Mouse (Mus musculus): ENCODE data around the gene Msl1. TPM values are rescaled to one million over a fixed set of nuclear protein-coding genes. Genes with fewer than 3 reads are reported as not detected.

Msl1 gene
- polyA plus RNA-seq, 1 experiment from 2014 or later, result 22.9 TPM

- Histone ChIP-seq H3K27ac (0 out of 2 replicates have a peak overlapping the region, but pooled peaks have one; percentile 83), H3K4me3 (peak overlapping the region; percentile 34; the same call in 1 of the 2 replicates), H3K36me3 (replicated peaks) (no peaks in the 10 kb centered on the region), H3K9me3 (no peaks in the 10 kb centered on the region), H3K27me3 (ENCODE audit: poor library complexity, severe bottlenecking) (peaks cover 20% of the 10 kb centered on the region), H3K4me1 (peaks cover 74% of the 10 kb centered on the region)
- 34% methylated on average over 7 of the region's 7 CpGs for WGBS
- DNase-seq (ENCODE audit: extremely low spot score, low spot score), result no peak
Measured at GRCm38 (mm10) chr11:98787229-98787628, 8.1 kb upstream of the Msl1 start.

- Histone ChIP-seq H3K4me3 (no peak overlapping the region), H3K9me3 (no peaks in the 10 kb centered on the region), H3K36me3 (replicated peaks) (no peaks in the 10 kb centered on the region), H3K27ac (no peak overlapping the region), H3K4me1 (peaks cover 74% of the 10 kb centered on the region), H3K27me3 (ENCODE audit: poor library complexity, severe bottlenecking) (peaks cover 20% of the 10 kb centered on the region)
- no peak for DNase-seq (ENCODE audit: extremely low spot score, low spot score)
- 79% methylated on average over 1 of the region's 1 CpGs for WGBS
Measured at GRCm38 (mm10) chr11:98787691-98788090, 7.6 kb upstream of the Msl1 start.

- Histone ChIP-seq H3K27ac (peak overlapping the region; percentile 86), H3K36me3 (replicated peaks) (no peaks in the 10 kb centered on the region), H3K9me3 (no peaks in the 10 kb centered on the region), H3K4me3 (peak overlapping the region; percentile 61; the same call in 1 of the 2 replicates), H3K4me1 (peaks cover 74% of the 10 kb centered on the region), H3K27me3 (ENCODE audit: poor library complexity, severe bottlenecking) (peaks cover 20% of the 10 kb centered on the region)
- no peak for DNase-seq (ENCODE audit: extremely low spot score, low spot score)
- WGBS, result 94% methylated on average over 5 of the region's 5 CpGs
Measured at GRCm38 (mm10) chr11:98788139-98788538, 7.2 kb upstream of the Msl1 start.

GRCm38 (mm10) chr11:98788550-98789218 lies 6.6 kb upstream of the Msl1 start:
- Histone ChIP-seq H3K9me3 (no peaks in the 10 kb centered on the region), H3K4me3 (peak overlapping the region; percentile 61), H3K27me3 (ENCODE audit: poor library complexity, severe bottlenecking) (peaks cover 19% of the 10 kb centered on the region), H3K4me1 (peaks cover 74% of the 10 kb centered on the region), H3K36me3 (replicated peaks) (no peaks in the 10 kb centered on the region), H3K27ac (peak overlapping the region; percentile 86)
- peak; percentile 90 for DNase-seq (ENCODE audit: extremely low spot score, low spot score)
- 15% methylated on average over 18 of the region's 18 CpGs for WGBS

- DNase-seq (ENCODE audit: extremely low spot score, low spot score), result no peak
- Histone ChIP-seq H3K36me3 (replicated peaks) (no peaks in the 10 kb centered on the region), H3K27ac (peak overlapping the region; percentile 86), H3K27me3 (ENCODE audit: poor library complexity, severe bottlenecking) (peaks cover 13% of the 10 kb centered on the region), H3K4me1 (peaks cover 74% of the 10 kb centered on the region), H3K4me3 (peak overlapping the region; percentile 61), H3K9me3 (no peaks in the 10 kb centered on the region)
- 2% methylated on average over 25 of the region's 25 CpGs for WGBS
Measured at GRCm38 (mm10) chr11:98789219-98789807, 6.0 kb upstream of the Msl1 start.

- Histone ChIP-seq H3K27ac (peak overlapping the region; percentile 86; the same call in 1 of the 2 replicates), H3K9me3 (no peaks in the 10 kb centered on the region), H3K4me1 (peaks cover 72% of the 10 kb centered on the region), H3K27me3 (ENCODE audit: poor library complexity, severe bottlenecking) (peaks cover 8% of the 10 kb centered on the region), H3K36me3 (replicated peaks) (no peaks in the 10 kb centered on the region), H3K4me3 (peak overlapping the region; percentile 61)
- DNase-seq (ENCODE audit: extremely low spot score, low spot score), result no peak
- 37% methylated on average over 5 of the region's 5 CpGs for WGBS
Measured at GRCm38 (mm10) chr11:98789824-98790223, 5.5 kb upstream of the Msl1 start.

- peaks cover 63% of the 10 kb centered on the region for H3K4me1 ChIP-seq
Measured at GRCm38 (mm10) chr11:98790631-98791205, 4.6 kb upstream of the Msl1 start.

GRCm38 (mm10) chr11:98791448-98791847 lies 3.9 kb upstream of the Msl1 start:
- 79% methylated on average over 1 of the region's 1 CpGs for WGBS
- DNase-seq (ENCODE audit: extremely low spot score, low spot score), result no peak
- Histone ChIP-seq H3K4me3 (no peak overlapping the region), H3K4me1 (peaks cover 60% of the 10 kb centered on the region), H3K36me3 (replicated peaks) (no peaks in the 10 kb centered on the region), H3K9me3 (no peaks in the 10 kb centered on the region), H3K27ac (no peak overlapping the region), H3K27me3 (ENCODE audit: poor library complexity, severe bottlenecking) (no peaks in the 10 kb centered on the region)

More at GRCm38 (mm10) chr11:98790631-98791205, 4.6 kb upstream of the Msl1 start:
- no peak for DNase-seq (ENCODE audit: extremely low spot score, low spot score)
- H3K9me3 ChIP-seq, result no peaks in the 10 kb centered on the region
- no peaks in the 10 kb centered on the region for H3K36me3 ChIP-seq (replicated peaks)
- WGBS, result 88% methylated on average over 5 of the region's 5 CpGs
- no peak overlapping the region for H3K4me3 ChIP-seq
- H3K27me3 ChIP-seq (ENCODE audit: poor library complexity, severe bottlenecking), result no peaks in the 10 kb centered on the region
- H3K27ac ChIP-seq, result no peak overlapping the region

GRCm38 (mm10) chr11:98792081-98792480 lies 3.2 kb upstream of the Msl1 start:
- H3K27me3 ChIP-seq (ENCODE audit: poor library complexity, severe bottlenecking), result no peaks in the 10 kb centered on the region
- 6% methylated on average over 4 of the region's 4 CpGs for WGBS
- peaks cover 59% of the 10 kb centered on the region for H3K4me1 ChIP-seq
- DNase-seq (ENCODE audit: extremely low spot score, low spot score), result no peak
- no peaks in the 10 kb centered on the region for H3K36me3 ChIP-seq (replicated peaks)
- peak overlapping the region; percentile 51 for H3K27ac ChIP-seq
- no peaks in the 10 kb centered on the region for H3K9me3 ChIP-seq
- H3K4me3 ChIP-seq, result peak overlapping the region; percentile 5; the same call in 1 of the 2 replicates

- no peak for DNase-seq (ENCODE audit: extremely low spot score, low spot score)
- Histone ChIP-seq H3K4me1 (peaks cover 60% of the 10 kb centered on the region), H3K36me3 (replicated peaks) (peaks cover 24% of the 10 kb centered on the region), H3K27ac (peak overlapping the region; percentile 100), H3K4me3 (peak overlapping the region; percentile 100), H3K9me3 (no peaks in the 10 kb centered on the region), H3K27me3 (ENCODE audit: poor library complexity, severe bottlenecking) (no peaks in the 10 kb centered on the region)
- 0% methylated on average over 30 of the region's 30 CpGs for WGBS
Measured at GRCm38 (mm10) chr11:98794469-98795014, 774 bp upstream of the Msl1 start.

GRCm38 (mm10) chr11:98795714-98796514 lies 598 bp downstream of the Msl1 start:
- H3K27ac ChIP-seq, result peak overlapping the region; percentile 100
- peaks cover 55% of the 10 kb centered on the region for H3K4me1 ChIP-seq
- H3K27me3 ChIP-seq (ENCODE audit: poor library complexity, severe bottlenecking), result no peaks in the 10 kb centered on the region
- peaks cover 38% of the 10 kb centered on the region for H3K36me3 ChIP-seq (replicated peaks)
- peak; percentile 67 for DNase-seq (ENCODE audit: extremely low spot score, low spot score)
- no peaks in the 10 kb centered on the region for H3K9me3 ChIP-seq
- WGBS, result under 1% methylated on average over 71 of the region's 74 CpGs
- H3K4me3 ChIP-seq, result peak overlapping the region; percentile 100

GRCm38 (mm10) chr11:98796515-98797216 lies 1.4 kb downstream of the Msl1 start:
- Histone ChIP-seq H3K4me1 (peaks cover 55% of the 10 kb centered on the region), H3K4me3 (peak overlapping the region; percentile 100), H3K9me3 (no peaks in the 10 kb centered on the region), H3K27me3 (ENCODE audit: poor library complexity, severe bottlenecking) (no peaks in the 10 kb centered on the region), H3K36me3 (replicated peaks) (peaks cover 45% of the 10 kb centered on the region), H3K27ac (peak overlapping the region; percentile 100)
- WGBS, result 5% methylated on average over 23 of the region's 23 CpGs
- peak; percentile 79 for DNase-seq (ENCODE audit: extremely low spot score, low spot score)
